Mouse (Mus musculus): ENCODE data around the gene Agbl5.
"Not testable (repeated sequence)": the region's sequence is repeated elsewhere in the genome, so short reads cannot be mapped to it uniquely, and the experiment has no call there.

DNA sequence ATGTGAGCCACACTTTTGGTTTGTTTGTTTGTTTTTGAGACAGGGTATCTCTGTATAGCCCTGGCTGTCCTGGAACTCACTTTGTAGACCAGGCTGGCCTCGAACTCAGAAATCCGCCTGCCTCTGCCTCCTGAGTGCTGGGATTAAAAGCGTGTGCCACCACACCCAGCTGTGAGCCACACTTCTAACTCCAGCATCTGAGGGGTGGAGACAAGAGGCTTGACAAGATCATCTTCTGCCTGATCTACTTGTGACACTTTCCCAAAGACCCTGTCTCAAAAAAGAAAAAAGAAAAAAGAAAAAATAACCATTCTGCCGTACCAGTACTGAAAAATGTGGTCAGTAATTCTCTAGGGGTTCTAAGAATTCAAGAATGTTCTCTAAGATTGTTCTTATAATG lies 6.7 kb upstream of the Agbl5 start:
- not testable (repeated sequence) for TF ChIP-seq CTCF (IDR thresholded peaks at IDR 0.05; ENCODE audit: insufficient read depth, low read length); POLR2A (IDR thresholded peaks at IDR 0.05; ENCODE audit: borderline replicate concordance, extremely low read depth, low read depth, low read length)
